In genomic region chr6:58610760-58611654, GRCm38 (mm10) we compare ENCODE assay signal across 10 mouse cellular contexts. TPM values are rescaled to one million over a fixed set of nuclear protein-coding genes. Genes with fewer than 3 reads are reported as not detected.
A peak's percentile ranks its signal among the peaks of the same experiment; 100 is the strongest.
DNase-seq lines count a peak whose midpoint lies in the region; ATAC-seq and TF ChIP-seq lines count a peak whose summit lies in the region.
"Had no signal": no experiment of that assay in that cellular context is flagged by ENCODE, and none has a peak within 500 bp of the region (broad histone marks: within the 10 kb centered on the region; RNA-seq: fewer than 3 reads in every experiment).

No protein-coding gene starts in this region.

- no peak overlapping the region for H3K4me3 ChIP-seq in kidney, embryonic 16.5 days (ENCODE audit: low read length)
- no peak overlapping the region for H3K4me3 ChIP-seq in forebrain, embryonic 10.5 days
- H3K4me3 ChIP-seq in intestine, postnatal 0 days (ENCODE audit: low read depth, low read length), result no peak overlapping the region
- H3K4me3 ChIP-seq in midbrain, postnatal 0 days (ENCODE audit: low read depth, low read length), result no peak overlapping the region

- no peak for TF ChIP-seq CTCF in intestine, postnatal 0 days (IDR thresholded peaks at IDR 0.05; ENCODE audit: low read depth)
- TF ChIP-seq CTCF in midbrain, postnatal 0 days (IDR thresholded peaks at IDR 0.05), result no peak

- WGBS in kidney, embryonic 16.5 days, result 70% methylated on average over 4 of the region's 4 CpGs
- 69% methylated on average over 4 of the region's 4 CpGs for WGBS in forebrain, embryonic 10.5 days
- 70% methylated on average over 4 of the region's 4 CpGs for WGBS in intestine, postnatal 0 days
- 70% methylated on average over 4 of the region's 4 CpGs for WGBS in midbrain, postnatal 0 days

- no peak overlapping the region for H3K4me2 ChIP-seq in kidney, embryonic 16.5 days (replicated peaks; ENCODE audit: low read depth, low read length)
- H3K4me2 ChIP-seq in intestine, postnatal 0 days (replicated peaks; ENCODE audit: low read depth), result no peak overlapping the region
- H3K4me2 ChIP-seq in midbrain, postnatal 0 days (ENCODE audit: low read depth, low read length, poor library complexity, severe bottlenecking), result no peak overlapping the region
- H3K4me2 ChIP-seq: lung, embryonic 14.5 days had no signal

- DNase-seq in kidney, postnatal 10 days, result no peak
- DNase-seq in forebrain, embryonic 10.5 days (ENCODE audit: extremely low spot score, low spot score), result peak; percentile 26
- no peak for DNase-seq in midbrain, postnatal 0 days (ENCODE audit: low spot score)
- DNase-seq in cerebellum, adult 18-20 months, result no peak
- no peak for DNase-seq in gastrocnemius, adult 8-10 months (ENCODE audit: low spot score in 2 of 2)
- DNase-seq in cerebellum, adult 8-10 months, result no peak
- DNase-seq: lung, embryonic 14.5 days had no signal

- H3K9ac ChIP-seq in kidney, embryonic 16.5 days (replicated peaks; ENCODE audit: low read length), result no peak overlapping the region
- H3K9ac ChIP-seq in intestine, postnatal 0 days (ENCODE audit: low read depth, low read length), result no peak overlapping the region
- no peak overlapping the region for H3K9ac ChIP-seq in midbrain, postnatal 0 days (replicated peaks; ENCODE audit: low read length, poor library complexity, severe bottlenecking)
- H3K9ac ChIP-seq: lung, embryonic 14.5 days had no signal

- no peaks in the 10 kb centered on the region for H3K36me3 ChIP-seq in kidney, embryonic 16.5 days (ENCODE audit: insufficient read depth, low read length)
- H3K36me3 ChIP-seq in forebrain, embryonic 10.5 days (replicated peaks), result no peaks in the 10 kb centered on the region
- H3K36me3 ChIP-seq in intestine, postnatal 0 days (ENCODE audit: control insufficient read depth, insufficient read depth), result no peaks in the 10 kb centered on the region
- H3K36me3 ChIP-seq in midbrain, postnatal 0 days (ENCODE audit: insufficient read depth, low read length), result no peaks in the 10 kb centered on the region

- ATAC-seq in kidney, embryonic 16.5 days (ENCODE audit: low FRiP score, low TSS enrichment), result peak; percentile 76; the same call in 1 of the 2 replicates
- peak; percentile 55 for ATAC-seq in intestine, postnatal 0 days
- peak; percentile 79 for ATAC-seq in midbrain, postnatal 0 days (ENCODE audit: low FRiP score)
- ATAC-seq: Patski had no signal

- H3K27me3 ChIP-seq in kidney, embryonic 16.5 days (ENCODE audit: insufficient read depth, low read length), result no peaks in the 10 kb centered on the region
- no peaks in the 10 kb centered on the region for H3K27me3 ChIP-seq in forebrain, embryonic 10.5 days (ENCODE audit: poor library complexity, severe bottlenecking)
- no peaks in the 10 kb centered on the region for H3K27me3 ChIP-seq in intestine, postnatal 0 days (replicated peaks; ENCODE audit: control insufficient read depth, insufficient read depth, low read length)
- H3K27me3 ChIP-seq in midbrain, postnatal 0 days (ENCODE audit: insufficient read depth, low read length), result no peaks in the 10 kb centered on the region
- H3K27me3 ChIP-seq: Patski had no signal

- H3K27ac ChIP-seq in kidney, embryonic 16.5 days (ENCODE audit: low read length), result no peak overlapping the region
- H3K27ac ChIP-seq in forebrain, embryonic 10.5 days, result no peak overlapping the region
- no peak overlapping the region for H3K27ac ChIP-seq in intestine, postnatal 0 days (ENCODE audit: low read depth, low read length)
- H3K27ac ChIP-seq in midbrain, postnatal 0 days (ENCODE audit: low read depth, low read length), result no peak overlapping the region

- H3K4me1 ChIP-seq in kidney, embryonic 16.5 days (ENCODE audit: insufficient read depth, low read length), result no peaks in the 10 kb centered on the region
- H3K4me1 ChIP-seq in forebrain, embryonic 10.5 days, result no peaks in the 10 kb centered on the region
- no peaks in the 10 kb centered on the region for H3K4me1 ChIP-seq in intestine, postnatal 0 days (replicated peaks; ENCODE audit: control insufficient read depth, insufficient read depth, low read length)
- H3K4me1 ChIP-seq in midbrain, postnatal 0 days (ENCODE audit: insufficient read depth, low read length), result no peaks in the 10 kb centered on the region

- peaks cover 4% of the 10 kb centered on the region; the same call in 1 of the 2 replicates for H3K9me3 ChIP-seq in kidney, embryonic 16.5 days (ENCODE audit: low read length)
- H3K9me3 ChIP-seq in forebrain, embryonic 10.5 days, result peaks cover 16% of the 10 kb centered on the region; the same call in 1 of the 2 replicates
- H3K9me3 ChIP-seq in intestine, postnatal 0 days (ENCODE audit: control insufficient read depth), result 0 out of 2 replicates have a peak, but pooled peaks cover 2% of the 10 kb centered on the region
- peaks cover 19% of the 10 kb centered on the region for H3K9me3 ChIP-seq in midbrain, postnatal 0 days (ENCODE audit: low read length)

RNA-seq across cellular contexts. Expression of gene Abcg2, which starts 26.7 kb away (rescaled TPM):
- 117 and 124 TPM in 2 replicates for polyA plus RNA-seq in kidney, embryonic 16.5 days (2015; fragmentation: Nextera tagmentation; extraction: Ambion mirVana)
- 51.1 and 53.7 TPM in 2 replicates for polyA plus RNA-seq in forebrain, embryonic 10.5 days (2016; fragmentation: Nextera tagmentation; extraction: Ambion mirVana)
- 143 and 158 TPM in 2 replicates for polyA plus RNA-seq in intestine, postnatal 0 days (2015; fragmentation: Nextera tagmentation; extraction: Ambion mirVana)
- total RNA-seq in midbrain, postnatal 0 days (2014; rRNA removed), result 25.2 and 27.4 TPM in 2 replicates
- polyA plus RNA-seq in midbrain, postnatal 0 days (2015; fragmentation: Nextera tagmentation; extraction: Ambion mirVana), result 28.6 and 29.0 TPM in 2 replicates
- total RNA-seq in gastrocnemius, adult 8-10 months (2022), result 10 to 100 TPM; 13.6 to 16.8 (median 14.9) TPM
